Mouse (Mus musculus) embryo, embryonic 10 days (tissue): Measurements from ENCODE around the gene Usp29.

Experiments
- DNase-seq: peaks from one replicate; pipeline ENCODE4 v3.0.0-alpha.2; 2015; ENCODE audit warnings: low spot score

Usp29 gene

GRCm38 (mm10) chr7:6820296-6820695 is 89.9 kb downstream of the Usp29 start:
- no peak for DNase-seq

- peak; percentile 47 for DNase-seq
These were observed 92.3 kb downstream of the Usp29 start for GRCm38 (mm10) chr7:6822633-6823032.

GRCm38 (mm10) chr7:6823673-6824072 is 93.3 kb downstream of the Usp29 start:
- peak; percentile 41 for DNase-seq

- DNase-seq = no peak
These were observed 95.7 kb downstream of the Usp29 start for GRCm38 (mm10) chr7:6825966-6826647.

GRCm38 (mm10) chr7:6829148-6829547 is 98.8 kb downstream of the Usp29 start:
- no peak for DNase-seq

GRCm38 (mm10) chr7:6834950-6835349 is 104.6 kb downstream of the Usp29 start:
- DNase-seq = peak; percentile 45

GRCm38 (mm10) chr7:6835351-6835750 is 105.0 kb downstream of the Usp29 start:
- peak; percentile 69 for DNase-seq

- DNase-seq = peak; percentile 46
These were observed 107.0 kb downstream of the Usp29 start for GRCm38 (mm10) chr7:6837297-6837925.

GRCm38 (mm10) chr7:6837926-6838554 is 107.7 kb downstream of the Usp29 start:
- no peak for DNase-seq

- DNase-seq = no peak
These were observed 110.5 kb downstream of the Usp29 start for GRCm38 (mm10) chr7:6840860-6841259.

GRCm38 (mm10) chr7:6849495-6849894 is 119.1 kb downstream of the Usp29 start:
- peak; percentile 51 for DNase-seq

GRCm38 (mm10) chr7:6850321-6850720 is 119.9 kb downstream of the Usp29 start:
- no peak for DNase-seq

GRCm38 (mm10) chr7:6851256-6851655 is 120.9 kb downstream of the Usp29 start:
- no peak for DNase-seq

- DNase-seq = peak; percentile 78
These were observed 121.5 kb downstream of the Usp29 start for GRCm38 (mm10) chr7:6851717-6852503.

- peak; percentile 64 for DNase-seq
These were observed 125.4 kb downstream of the Usp29 start for GRCm38 (mm10) chr7:6855613-6856405.

- DNase-seq = peak; percentile 65
These were observed 128.4 kb downstream of the Usp29 start for GRCm38 (mm10) chr7:6858694-6859270.

GRCm38 (mm10) chr7:6860689-6861088 is 130.3 kb downstream of the Usp29 start:
- DNase-seq = peak; percentile 70

- DNase-seq = no peak
These were observed 136.0 kb downstream of the Usp29 start for GRCm38 (mm10) chr7:6866351-6866750.

- DNase-seq = no peak
These were observed 138.5 kb downstream of the Usp29 start for GRCm38 (mm10) chr7:6868831-6869230.

- no peak for DNase-seq
These were observed 139.2 kb downstream of the Usp29 start for GRCm38 (mm10) chr7:6869556-6869955.

- DNase-seq = peak; percentile 49
These were observed 144.1 kb downstream of the Usp29 start for GRCm38 (mm10) chr7:6874448-6874847.
